Mouse (Mus musculus) forelimb bud, embryonic 11.5 days (tissue): ENCODE measurements around the gene Nyx.

Experiments
- DNase-seq: peaks from one replicate; pipeline ENCODE4 v3.0.0-alpha.2; 2012; ENCODE audit warnings: low read depth, low spot score

Nyx gene

GRCm38 (mm10) chrX:13492922-13493321 lies 27.0 kb downstream of the Nyx start:
- DNase-seq = no peak

GRCm38 (mm10) chrX:13494892-13495703 lies 29.2 kb downstream of the Nyx start:
- no peak for DNase-seq

DNA sequence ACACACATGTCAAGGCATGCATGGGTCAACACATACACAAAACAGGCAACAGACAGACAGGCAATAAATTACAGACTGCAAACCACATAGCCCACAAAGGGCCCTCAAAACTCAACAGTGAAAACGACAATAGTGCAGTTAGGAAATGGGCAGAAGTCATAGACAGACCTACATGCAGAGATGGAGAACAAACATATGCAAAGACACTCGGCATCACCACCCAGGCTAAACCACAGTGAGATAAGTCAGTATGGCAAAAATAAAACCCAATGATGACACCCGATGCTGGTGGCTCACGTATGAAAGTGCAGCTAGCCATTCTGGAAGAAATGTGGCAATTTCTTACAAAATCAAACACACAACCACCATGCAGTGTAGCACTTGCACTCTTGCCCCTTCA lies 34.4 kb downstream of the Nyx start:
- no peak for DNase-seq

- no peak for DNase-seq
These were observed 37.0 kb downstream of the Nyx start for GRCm38 (mm10) chrX:13502862-13503375.

- no peak for DNase-seq
These were observed 38.5 kb downstream of the Nyx start for GRCm38 (mm10) chrX:13504389-13504788.

GRCm38 (mm10) chrX:13506376-13506775 lies 40.5 kb downstream of the Nyx start:
- no peak for DNase-seq

DNA sequence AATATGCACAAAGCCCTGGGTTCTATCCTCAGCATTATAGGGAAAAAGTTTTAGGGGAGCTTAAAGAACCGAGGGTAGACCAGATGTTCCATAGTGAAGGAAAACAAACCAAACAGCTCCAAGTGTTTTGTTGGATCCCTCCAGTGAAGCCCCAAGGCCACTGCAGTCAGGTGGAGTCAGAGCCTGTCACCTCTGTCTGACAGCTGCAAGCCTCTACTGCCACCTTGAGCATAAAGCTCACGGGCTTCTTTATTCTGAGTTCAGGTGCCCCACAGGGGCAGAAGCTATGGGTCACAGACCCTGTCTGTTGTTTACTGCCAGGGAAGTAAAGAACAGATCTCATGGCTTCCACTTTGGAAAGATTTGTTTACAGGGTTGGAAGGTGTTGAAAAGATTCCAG lies 47.2 kb downstream of the Nyx start:
- no peak for DNase-seq

DNA sequence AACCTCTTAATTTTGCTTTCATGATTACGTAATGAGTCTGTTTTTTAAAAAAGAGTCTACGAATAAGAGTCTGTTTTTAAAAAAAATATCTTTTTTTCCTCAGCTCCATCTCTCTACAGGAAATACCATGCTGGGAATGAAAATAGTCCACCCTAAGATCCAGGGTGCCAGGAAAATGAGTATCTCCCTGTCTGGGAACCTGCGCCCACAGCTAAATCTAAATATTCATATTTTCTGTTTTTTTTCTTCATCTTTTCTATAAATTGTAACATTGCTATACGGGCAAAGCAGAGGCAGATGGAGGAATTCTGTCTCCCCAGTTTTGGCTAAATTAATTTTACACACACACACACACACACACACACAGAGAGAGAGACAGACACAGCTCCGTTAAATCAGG lies 48.0 kb downstream of the Nyx start:
- DNase-seq = no peak

DNA sequence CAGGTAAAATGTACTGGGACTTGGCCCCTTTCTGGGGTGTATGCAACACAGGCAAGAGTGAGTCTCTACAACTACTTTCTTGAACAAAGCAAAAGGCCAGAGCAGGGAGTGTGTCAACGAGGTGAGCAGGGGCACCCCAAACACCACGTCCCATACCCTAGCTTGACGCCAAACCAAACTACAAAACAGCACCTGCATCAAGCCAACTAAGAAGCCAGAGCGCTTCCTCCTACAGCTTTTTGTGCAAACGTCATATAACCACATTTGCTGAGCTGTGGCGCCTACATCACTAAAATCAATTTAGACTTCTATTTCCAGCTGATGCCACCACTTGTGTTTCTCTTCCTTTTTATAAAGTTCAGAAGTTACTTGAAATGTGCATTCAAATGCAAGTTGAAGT lies 50.5 kb downstream of the Nyx start:
- no peak for DNase-seq

DNA sequence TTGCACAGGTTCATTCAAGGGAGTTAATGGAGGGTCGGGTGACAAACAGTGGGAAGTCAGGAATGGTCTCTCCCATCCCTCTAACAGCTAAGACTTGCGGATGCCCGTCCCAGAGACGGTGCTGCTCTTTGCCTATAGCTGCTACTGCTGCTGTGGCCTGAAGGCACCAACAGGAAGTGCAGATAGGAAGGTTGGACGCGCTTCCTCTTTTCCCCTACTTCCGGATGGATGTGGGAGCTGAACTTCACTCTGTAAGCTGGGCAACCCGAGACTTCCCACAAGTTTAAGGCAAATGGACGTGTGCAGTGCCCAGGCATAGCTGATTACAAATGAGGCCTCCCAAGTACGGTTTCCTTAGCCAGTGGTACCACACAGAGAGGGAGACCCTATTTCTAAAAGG lies 52.1 kb downstream of the Nyx start:
- DNase-seq = no peak

- no peak for DNase-seq
These were observed 53.0 kb downstream of the Nyx start for GRCm38 (mm10) chrX:13518781-13519407.

- DNase-seq = no peak
These were observed 53.5 kb downstream of the Nyx start for GRCm38 (mm10) chrX:13519408-13519783.

- no peak for DNase-seq
These were observed 54.7 kb downstream of the Nyx start for GRCm38 (mm10) chrX:13520566-13520965.

DNA sequence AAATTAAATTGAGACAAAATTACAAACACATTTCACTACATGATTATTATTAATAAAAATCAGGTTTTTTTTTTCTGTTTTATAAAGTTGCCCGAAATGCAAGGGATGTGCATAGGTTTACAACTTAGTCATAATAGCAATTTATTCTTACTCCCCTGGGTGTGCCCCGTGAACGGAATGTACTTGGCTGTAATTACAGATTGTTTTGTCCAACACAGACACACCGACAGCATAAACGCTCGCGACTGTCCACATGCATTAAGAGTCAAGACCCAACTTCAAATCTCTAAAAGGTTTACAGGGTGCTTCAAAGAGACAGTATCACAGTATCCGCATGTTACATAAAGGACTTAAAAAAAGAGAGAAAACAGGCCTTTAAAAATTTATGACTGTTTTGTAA lies 55.4 kb downstream of the Nyx start:
- DNase-seq = no peak
